Mouse (Mus musculus): ENCODE measurements around the gene Fbxw9.
A peak's percentile ranks its signal among the peaks of the same experiment; 100 is the strongest.

- TF ChIP-seq CTCF (IDR thresholded peaks at IDR 0.05; ENCODE audit: control insufficient read depth, insufficient read depth, low read length): peak; percentile 24; the same call in 1 of the 2 replicates
- TF ChIP-seq POLR2A (IDR thresholded peaks at IDR 0.05; ENCODE audit: borderline replicate concordance, control insufficient read depth, low read depth, low read length): peak; percentile 99
Observed at GRCm38 (mm10) chr8:85026670-85027515, 33.0 kb upstream of the Fbxw9 start, which contains the start of gene Trir.

Measured in bone marrow, adult 2 months (tissue).